8 mouse cellular contexts compared by ENCODE assay signal in genomic region chrX:48532175-48532574, GRCm38 (mm10). TPM values are rescaled to one million over a fixed set of nuclear protein-coding genes. Genes with fewer than 3 reads are reported as not detected.
DNase-seq lines count a peak whose midpoint lies in the region; ATAC-seq and TF ChIP-seq lines count a peak whose summit lies in the region.

No protein-coding gene starts in this region.

- H3K4me3 ChIP-seq in kidney, adult 2 months (ENCODE audit: insufficient read depth, low read depth, low read length) = no peak overlapping the region
- H3K4me3 ChIP-seq in kidney, embryonic 15.5 days (replicated peaks) = no peak overlapping the region
- no peak overlapping the region for H3K4me3 ChIP-seq in midbrain, postnatal 0 days (ENCODE audit: low read depth, low read length)
- no peak overlapping the region for H3K4me3 ChIP-seq in stomach, embryonic 15.5 days (replicated peaks)

- 47% methylated on average over 3 of the region's 3 CpGs for WGBS in kidney, adult 2 months
- WGBS in kidney, embryonic 15.5 days = 42% methylated on average over 3 of the region's 3 CpGs
- 26% methylated on average over 3 of the region's 3 CpGs for WGBS in midbrain, postnatal 0 days
- 25% methylated on average over 3 of the region's 3 CpGs for WGBS in stomach, embryonic 15.5 days

- no peak overlapping the region for H3K9ac ChIP-seq in kidney, embryonic 15.5 days
- H3K9ac ChIP-seq in midbrain, postnatal 0 days (replicated peaks; ENCODE audit: low read length, poor library complexity, severe bottlenecking) = no peak overlapping the region
- no peak overlapping the region for H3K9ac ChIP-seq in stomach, embryonic 15.5 days

- H3K36me3 ChIP-seq in kidney, adult 2 months (ENCODE audit: control insufficient read depth, insufficient read depth, low read length) = no peaks in the 10 kb centered on the region
- no peaks in the 10 kb centered on the region for H3K36me3 ChIP-seq in kidney, embryonic 15.5 days
- no peaks in the 10 kb centered on the region for H3K36me3 ChIP-seq in midbrain, postnatal 0 days (ENCODE audit: insufficient read depth, low read length)
- H3K36me3 ChIP-seq in stomach, embryonic 15.5 days = no peaks in the 10 kb centered on the region

- no peaks in the 10 kb centered on the region for H3K9me3 ChIP-seq in kidney, embryonic 15.5 days (replicated peaks)
- H3K9me3 ChIP-seq in midbrain, postnatal 0 days (ENCODE audit: low read length) = no peaks in the 10 kb centered on the region
- H3K9me3 ChIP-seq in stomach, embryonic 15.5 days = no peaks in the 10 kb centered on the region

- H3K4me2 ChIP-seq in kidney, embryonic 15.5 days = no peak overlapping the region
- no peak overlapping the region for H3K4me2 ChIP-seq in midbrain, postnatal 0 days (ENCODE audit: low read depth, low read length, poor library complexity, severe bottlenecking)
- H3K4me2 ChIP-seq in stomach, embryonic 15.5 days = 0 out of 2 replicates have a peak overlapping the region, but pooled peaks have one; percentile 16

- no peak overlapping the region for H3K27ac ChIP-seq in kidney, adult 2 months (ENCODE audit: insufficient read depth, low read depth, low read length)
- H3K27ac ChIP-seq in kidney, embryonic 15.5 days = no peak overlapping the region
- H3K27ac ChIP-seq in midbrain, postnatal 0 days (ENCODE audit: low read depth, low read length) = no peak overlapping the region
- no peak overlapping the region for H3K27ac ChIP-seq in stomach, embryonic 15.5 days

- no peaks in the 10 kb centered on the region for H3K4me1 ChIP-seq in kidney, adult 2 months (ENCODE audit: control insufficient read depth, insufficient read depth, low read length)
- no peaks in the 10 kb centered on the region for H3K4me1 ChIP-seq in kidney, embryonic 15.5 days
- no peaks in the 10 kb centered on the region for H3K4me1 ChIP-seq in midbrain, postnatal 0 days (ENCODE audit: insufficient read depth, low read length)
- H3K4me1 ChIP-seq in stomach, embryonic 15.5 days = no peaks in the 10 kb centered on the region

- no peak for ATAC-seq in kidney, embryonic 15.5 days (replicated peaks; ENCODE audit: low FRiP score)
- no peak; the same call in 1 of the 2 replicates for ATAC-seq in midbrain, postnatal 0 days (ENCODE audit: low FRiP score)
- ATAC-seq in stomach, embryonic 15.5 days (ENCODE audit: insufficient read depth, low FRiP score, low read depth) = no peak

- DNase-seq in kidney, adult 2 months = peak; percentile 67
- DNase-seq in cerebellum, postnatal 14 days = peak; percentile 82 to 87
- DNase-seq in frontal cortex, postnatal 36 days (ENCODE audit: low spot score in 2 of 2) = peak; percentile 66 to 85
- DNase-seq in hindlimb bud, embryonic 11.5 days (ENCODE audit: extremely low spot score, low read depth, low spot score) = peak; percentile 50
- DNase-seq in left cerebral cortex, postnatal 14 days (ENCODE audit: low spot score in 2 of 2) = peak; percentile 73 to 84
- peak; percentile 78 for DNase-seq in midbrain, postnatal 0 days (ENCODE audit: low spot score)

- H3K27me3 ChIP-seq in kidney, adult 2 months (replicated peaks; ENCODE audit: control insufficient read depth, insufficient read depth, low read length) = no peaks in the 10 kb centered on the region
- H3K27me3 ChIP-seq in kidney, embryonic 15.5 days = no peaks in the 10 kb centered on the region
- H3K27me3 ChIP-seq in midbrain, postnatal 0 days (ENCODE audit: insufficient read depth, low read length) = no peaks in the 10 kb centered on the region
- H3K27me3 ChIP-seq in stomach, embryonic 15.5 days (replicated peaks) = no peaks in the 10 kb centered on the region

- no peak for TF ChIP-seq POLR2A in kidney, adult 2 months (IDR thresholded peaks at IDR 0.05; ENCODE audit: low read depth, low read length)

- intact Hi-C loops in left cerebral cortex, postnatal 14 days (cut with DNase I) = loop anchor here (5.0 kb wide), 1 partner anchor 110 kb away; no protein-coding TSS in a partner anchor

- peak; percentile 79 for TF ChIP-seq CTCF in kidney, adult 2 months (conservative IDR thresholded peaks at IDR 0.05; ENCODE audit: insufficient read depth, insufficient read length, low read depth, low read length)
- peak; percentile 86 for TF ChIP-seq CTCF in midbrain, postnatal 0 days (IDR thresholded peaks at IDR 0.05)

RNA-seq across cellular contexts. Expression of gene Rab33a, which starts 13.1 kb away (rescaled TPM):
- 0.19 and 0.43 TPM in 2 replicates for polyA plus RNA-seq in kidney, adult 2 months (2012; rRNA removed)
- 2.3 and 3.6 TPM in 2 replicates for polyA plus RNA-seq in kidney, embryonic 15.5 days (2015; fragmentation: Nextera tagmentation; extraction: Ambion mirVana)
- 10 to 100 TPM; 32.7 to 35.0 TPM for total RNA-seq in left cerebral cortex, postnatal 14 days (2021)
- total RNA-seq in midbrain, postnatal 0 days (2014; rRNA removed) = 54.7 and 56.7 TPM in 2 replicates
- polyA plus RNA-seq in midbrain, postnatal 0 days (2015; fragmentation: Nextera tagmentation; extraction: Ambion mirVana) = 81.6 and 83.5 TPM in 2 replicates
- polyA plus RNA-seq in stomach, embryonic 15.5 days (2015; fragmentation: Nextera tagmentation; extraction: Ambion mirVana) = 6.3 and 7.3 TPM in 2 replicates

RNA-seq across cellular contexts. Expression of gene Aifm1, which starts 18.8 kb away (rescaled TPM):
- polyA plus RNA-seq in kidney, adult 2 months (2012; rRNA removed) = 49.5 and 69.9 TPM in 2 replicates
- 90.7 and 97.2 TPM in 2 replicates for polyA plus RNA-seq in kidney, embryonic 15.5 days (2015; fragmentation: Nextera tagmentation; extraction: Ambion mirVana)
- total RNA-seq in left cerebral cortex, postnatal 14 days (2021) = 10 to 100 TPM; 28.8 to 31.8 TPM
- total RNA-seq in midbrain, postnatal 0 days (2014; rRNA removed) = 9.2 and 9.8 TPM in 2 replicates
- polyA plus RNA-seq in midbrain, postnatal 0 days (2015; fragmentation: Nextera tagmentation; extraction: Ambion mirVana) = 25.1 and 26.1 TPM in 2 replicates
- 73.3 and 89.2 TPM in 2 replicates for polyA plus RNA-seq in stomach, embryonic 15.5 days (2015; fragmentation: Nextera tagmentation; extraction: Ambion mirVana)
